Mouse (Mus musculus): ENCODE results near the gene 4933407L21Rik.

- TF ChIP-seq POLR2A (IDR thresholded peaks at IDR 0.05; ENCODE audit: insufficient read depth, low read depth, low read length) (no peak), EP300 (IDR thresholded peaks at IDR 0.05; ENCODE audit: insufficient read depth, low read depth, low read length) (no peak)
Measured at GRCm38 (mm10) chr1:85933226-85933625, 4.9 kb downstream of the 4933407L21Rik start.

Data from heart, adult 2 months (tissue).